Mouse (Mus musculus) mouse trophoblast stem cell (cell line): Measurements from ENCODE around the gene Rassf2.

Source experiments
- in situ Hi-C, 2 experiments: fragments of 300-500 bp; cut with MseI, MboI; formaldehyde crosslinking; loops; 2 replicates in 1 of 2; 3 replicates in 1 of 2; pipeline ENCODE4 v1.15.1; 2025

Gene Rassf2

GRCm38 (mm10) chr2:131956336-131957256 is 73.5 kb downstream of the Rassf2 start:
- in situ Hi-C loops = loop anchor here in 1 of 2 experiments (10.0 kb wide), 1 partner anchor 62 kb away; no protein-coding TSS in a partner anchor

- in situ Hi-C loops = loop anchor here in 1 of 2 experiments (10.0 kb wide), 1 partner anchor 60 kb away; no protein-coding TSS in a partner anchor
Measured at GRCm38 (mm10) chr2:131955264-131955663, 74.8 kb downstream of the Rassf2 start.

GRCm38 (mm10) chr2:131954835-131955234 is 75.2 kb downstream of the Rassf2 start:
- in situ Hi-C loops = loop anchor here (5.0 to 10.0 kb wide), 2 partner anchors 53 to 60 kb away; no protein-coding TSS in a partner anchor

GRCm38 (mm10) chr2:131953711-131954110 is 76.3 kb downstream of the Rassf2 start:
- in situ Hi-C loops = loop anchor here (5.0 to 10.0 kb wide), 2 partner anchors 51 to 59 kb away; no protein-coding TSS in a partner anchor

GRCm38 (mm10) chr2:131952961-131953538 is 77.0 kb downstream of the Rassf2 start:
- in situ Hi-C loops = loop anchor here (5.0 to 10.0 kb wide), 2 partner anchors 51 to 58 kb away; no protein-coding TSS in a partner anchor

GRCm38 (mm10) chr2:131952456-131952855 is 77.6 kb downstream of the Rassf2 start:
- in situ Hi-C loops = loop anchor here (5.0 to 10.0 kb wide), 2 partner anchors 50 to 58 kb away; no protein-coding TSS in a partner anchor

GRCm38 (mm10) chr2:131950598-131951095 is 79.4 kb downstream of the Rassf2 start, which contains the start of gene Prnd:
Prnd (plus strand) TSS chr2:131950861.
- in situ Hi-C loops = loop anchor here (5.0 to 10.0 kb wide), 2 partner anchors 48 to 56 kb away; no protein-coding TSS in a partner anchor

GRCm38 (mm10) chr2:131949767-131950597 is 80.1 kb downstream of the Rassf2 start:
- in situ Hi-C loops = loop anchor here (5.0 to 25.0 kb wide), 4 partner anchors 48 to 395 kb away; partner anchors contain the start of gene Adra1d (in 1 of the 2)

GRCm38 (mm10) chr2:131948916-131949639 is 81.0 kb downstream of the Rassf2 start:
- in situ Hi-C loops = loop anchor here (10.0 to 25.0 kb wide), 2 partner anchors 387 to 394 kb away; partner anchors contain the start of gene Adra1d (in 1 of the 2)

GRCm38 (mm10) chr2:131948156-131948555 is 81.9 kb downstream of the Rassf2 start:
- in situ Hi-C loops = loop anchor here (10.0 to 25.0 kb wide), 2 partner anchors 386 to 393 kb away; partner anchors contain the start of gene Adra1d (in 1 of the 2)

- in situ Hi-C loops = loop anchor here (10.0 to 25.0 kb wide), 2 partner anchors 384 to 392 kb away; partner anchors contain the start of gene Adra1d (in 1 of the 2)
Measured at GRCm38 (mm10) chr2:131946351-131946750, 83.7 kb downstream of the Rassf2 start.

- in situ Hi-C loops = loop anchor here (10.0 to 25.0 kb wide), 2 partner anchors 383 to 391 kb away; partner anchors contain the start of gene Adra1d (in 1 of the 2)
Measured at GRCm38 (mm10) chr2:131945765-131946164, 84.3 kb downstream of the Rassf2 start.

GRCm38 (mm10) chr2:131945225-131945624 is 84.8 kb downstream of the Rassf2 start:
- in situ Hi-C loops = loop anchor here (10.0 to 25.0 kb wide), 2 partner anchors 383 to 390 kb away; partner anchors contain the start of gene Adra1d (in 1 of the 2)

GRCm38 (mm10) chr2:131944370-131944769 is 85.7 kb downstream of the Rassf2 start:
- in situ Hi-C loops = loop anchor here (10.0 to 25.0 kb wide), 2 partner anchors 382 to 390 kb away; partner anchors contain the start of gene Adra1d (in 1 of the 2)

- in situ Hi-C loops = loop anchor here (10.0 to 25.0 kb wide), 2 partner anchors 379 to 387 kb away; partner anchors contain the start of gene Adra1d (in 1 of the 2)
Measured at GRCm38 (mm10) chr2:131941501-131941900, 88.6 kb downstream of the Rassf2 start.

- in situ Hi-C loops = loop anchor here (10.0 to 25.0 kb wide), 2 partner anchors 378 to 386 kb away; partner anchors contain the start of gene Adra1d (in 1 of the 2)
Measured at GRCm38 (mm10) chr2:131940506-131940905, 89.6 kb downstream of the Rassf2 start.
